Mouse (Mus musculus): ENCODE measurements around the gene Magee2.
"Not testable (repeated sequence)": the region's sequence is repeated elsewhere in the genome, so short reads cannot be mapped to it uniquely, and the experiment has no call there.

Magee2 gene

GRCm38 (mm10) chrX:104856751-104857341 lies at the start of gene Magee2:
Magee2 (minus strand) TSS chrX:104857267.
- peak; percentile 10 for DNase-seq (ENCODE audit: low spot score)

- DNase-seq (ENCODE audit: low spot score) = no peak
Observed at GRCm38 (mm10) chrX:104853610-104854009, 3.5 kb downstream of the Magee2 start.

GRCm38 (mm10) chrX:104817583-104817982 lies 39.5 kb downstream of the Magee2 start:
- not testable (repeated sequence) for DNase-seq (ENCODE audit: low spot score)

DNA sequence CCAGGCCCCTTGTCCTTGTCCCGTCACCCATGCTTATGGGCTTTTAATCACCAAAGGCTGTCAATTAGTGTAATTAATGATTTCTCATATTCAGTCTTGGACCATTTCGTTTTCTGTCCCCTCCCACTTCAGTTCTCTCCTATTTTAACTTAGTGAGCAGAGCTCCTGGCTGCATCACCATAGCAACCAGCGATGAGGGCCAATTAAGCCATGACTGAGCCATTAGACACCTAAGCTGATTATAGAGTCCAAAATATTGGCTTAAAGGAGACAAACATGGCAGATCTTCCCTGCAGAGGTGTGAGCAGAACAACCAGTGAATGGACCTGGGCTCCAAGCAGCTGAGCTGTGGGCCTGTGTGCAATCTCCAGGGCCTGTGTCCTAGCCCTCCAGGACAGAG lies 40.1 kb downstream of the Magee2 start:
- DNase-seq (ENCODE audit: low spot score) = not testable (repeated sequence)

- not testable (repeated sequence) for DNase-seq (ENCODE audit: low spot score)
Observed at GRCm38 (mm10) chrX:104813704-104814103, 43.4 kb downstream of the Magee2 start.

Measured in urinary bladder, postnatal 14 days (tissue).